Mouse (Mus musculus) midbrain, postnatal 0 days (tissue): Measurements from ENCODE around the gene Creg1. TPM values are rescaled to one million over a fixed set of nuclear protein-coding genes. Genes with fewer than 3 reads are reported as not detected.
A peak's percentile ranks its signal among the peaks of the same experiment; 100 is the strongest.

Source experiments
- ATAC-seq: fragments of 200-750 bp; cut with Nextera tagmentation; 2 replicates; pipeline ENCODE4 v1.8.0; 2017; ENCODE audit warnings: moderate number of reproducible peaks, mild to moderate bottlenecking, moderate TSS enrichment, moderate library complexity; ENCODE audit not compliant: low FRiP score
- DNase-seq: peaks from one replicate; pipeline ENCODE4 v3.0.0-alpha.2; 2015; ENCODE audit warnings: low spot score
- H3K27ac ChIP-seq: fragments of 300-500 bp; sonication (generic); 2 replicates; pipeline ENCODE4 v1.5.1; 2014; ENCODE audit warnings: low read depth, mild to moderate bottlenecking, low read length, mixed read lengths
- H3K27me3 ChIP-seq: fragments of 300-500 bp; sonication (generic); 2 replicates; pipeline ENCODE4 v1.6.1; 2014; ENCODE audit warnings: low read length, control low read depth, mixed read lengths; ENCODE audit not compliant: insufficient read depth
- H3K36me3 ChIP-seq: fragments of 300-500 bp; sonication (generic); 2 replicates; pipeline ENCODE4 v1.6.1; 2014; ENCODE audit warnings: low read length, control low read depth, mixed read lengths; ENCODE audit not compliant: insufficient read depth
- H3K4me1 ChIP-seq: fragments of 300-500 bp; sonication (generic); 2 replicates; pipeline ENCODE4 v1.6.1; 2014; ENCODE audit warnings: mild to moderate bottlenecking, control low read depth, antibody characterized with exemption, low read length, mixed read lengths; ENCODE audit not compliant: insufficient read depth
- H3K4me2 ChIP-seq: fragments of 300-500 bp; sonication (generic); 2 replicates; pipeline ENCODE4 v1.6.1; 2014; ENCODE audit warnings: low read depth, mild to moderate bottlenecking, low read length, mixed read lengths; ENCODE audit not compliant: poor library complexity, severe bottlenecking
- H3K4me3 ChIP-seq: fragments of 300-500 bp; sonication (generic); 2 replicates; pipeline ENCODE4 v1.5.1; 2014; ENCODE audit warnings: low read depth, mild to moderate bottlenecking, low read length, moderate library complexity
- H3K9ac ChIP-seq: fragments of 300-500 bp; sonication (generic); replicated peaks from 2 replicates; pipeline ENCODE4 v1.6.1; 2014; ENCODE audit warnings: mild to moderate bottlenecking, low read length, moderate library complexity, mixed read lengths; ENCODE audit not compliant: poor library complexity, severe bottlenecking
- H3K9me3 ChIP-seq: fragments of 300-500 bp; sonication (generic); 2 replicates; pipeline ENCODE4 v1.6.1; 2016; ENCODE audit warnings: low read length, control low read depth
- CTCF ChIP-seq: IDR thresholded peaks from 2 replicates; pipeline ENCODE4 v1.5.1; 2016; ENCODE audit warnings: antibody characterized with exemption, mild to moderate bottlenecking
- WGBS: fragments of 180-500 bp; shearing (Covaris S2); extraction: QIAGEN DNeasy Blood & Tissue Kit; methylation state at CpG from one replicate; pipeline ENCODE4 v1.1.7; 2014; 5-methylcytosine and 5-hydroxymethylcytosine counted together
- polyA plus RNA-seq: library from polyadenylated mRNA; unstranded; fragments of >200 nt; fragmentation: Nextera tagmentation; extraction: Ambion mirVana; gene quantifications from 2 replicates; pipeline ENCODE4 v1.2.1, GENCODE M21; 2015
- total RNA-seq: library from RNA; depleted of rRNA; stranded (reverse); fragments of >200 nt; gene quantifications from 2 replicates; pipeline ENCODE4 v1.2.3, GENCODE M21; 2014

Gene Creg1
- total and polyA plus RNA-seq, 2 experiments from 2014 or later = 21.3 to 47.0 TPM

GRCm38 (mm10) chr1:165731553-165731952 is 32.0 kb upstream of the Creg1 start:
- DNase-seq (no peak), ATAC-seq (no peak)
- Histone ChIP-seq H3K4me2 (no peak overlapping the region), H3K27me3 (no peaks in the 10 kb centered on the region), H3K4me3 (no peak overlapping the region), H3K36me3 (no peaks in the 10 kb centered on the region), H3K4me1 (no peaks in the 10 kb centered on the region), H3K27ac (no peak overlapping the region), H3K9ac (no peak overlapping the region), H3K9me3 (no peaks in the 10 kb centered on the region)
- 84% methylated on average over 6 of the region's 6 CpGs for WGBS
- TF ChIP-seq CTCF = no peak

GRCm38 (mm10) chr1:165734840-165735239 is 28.7 kb upstream of the Creg1 start:
- H3K4me3 ChIP-seq = no peak overlapping the region
- H3K27ac ChIP-seq = no peak overlapping the region
- no peaks in the 10 kb centered on the region for H3K4me1 ChIP-seq
- ATAC-seq (no peak), DNase-seq (no peak)
- H3K27me3 ChIP-seq = no peaks in the 10 kb centered on the region
- no peaks in the 10 kb centered on the region for H3K36me3 ChIP-seq
- 92% methylated on average over 2 of the region's 2 CpGs for WGBS
- TF ChIP-seq CTCF = no peak
- H3K9me3 ChIP-seq = no peaks in the 10 kb centered on the region
- H3K9ac ChIP-seq = no peak overlapping the region
- H3K4me2 ChIP-seq = no peak overlapping the region

DNA sequence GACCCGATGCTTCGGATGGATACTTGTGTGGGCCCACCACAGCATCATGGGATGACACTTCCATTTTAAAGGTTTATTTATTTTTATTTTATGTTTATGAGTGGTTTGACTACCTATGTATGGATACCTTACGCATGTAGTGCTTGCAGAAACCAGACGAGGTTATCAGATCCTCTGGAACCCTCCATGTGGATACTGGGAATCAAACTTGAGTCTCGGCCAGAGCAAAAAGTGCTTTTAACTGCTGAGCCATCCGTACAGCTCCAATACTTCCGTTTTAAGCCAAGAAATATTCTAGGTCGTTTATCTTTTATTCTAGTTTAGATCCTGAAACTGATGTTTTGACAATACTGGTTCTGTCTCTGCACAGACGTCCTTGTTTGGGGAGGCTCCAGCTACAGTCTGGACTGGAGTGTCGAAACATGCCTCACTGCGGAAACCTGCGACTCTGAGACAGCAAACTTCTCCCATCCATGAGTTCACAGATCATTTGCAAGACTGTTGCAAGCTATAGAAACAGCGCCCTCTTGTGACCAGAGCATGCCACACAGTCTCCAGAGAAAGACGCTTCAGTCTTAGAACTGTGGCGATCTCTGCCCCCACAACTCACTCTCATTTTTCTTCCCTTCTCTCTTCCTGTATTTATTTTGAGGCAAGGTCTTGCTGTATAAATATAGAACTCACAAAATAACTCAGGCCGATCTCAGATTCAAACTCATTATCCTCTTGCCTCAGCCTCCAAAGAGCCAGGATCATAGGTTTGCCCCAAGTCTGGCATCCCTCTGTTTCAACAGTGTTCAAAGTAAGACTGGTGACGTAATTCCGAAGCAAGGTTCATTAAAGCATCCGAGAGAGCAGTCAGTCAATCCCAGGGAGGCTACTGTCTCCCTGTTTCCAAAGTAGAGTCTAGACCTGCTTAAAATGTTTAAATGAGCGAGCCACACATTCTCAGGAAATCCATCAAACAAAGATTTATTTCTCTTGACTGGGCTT is 27.4 kb upstream of the Creg1 start:
- Histone ChIP-seq H3K9me3 (no peaks in the 10 kb centered on the region), H3K4me1 (no peaks in the 10 kb centered on the region), H3K27me3 (no peaks in the 10 kb centered on the region), H3K4me3 (no peak overlapping the region), H3K27ac (no peak overlapping the region), H3K9ac (no peak overlapping the region), H3K36me3 (no peaks in the 10 kb centered on the region), H3K4me2 (no peak overlapping the region)
- 36% methylated on average over 20 of the region's 20 CpGs for WGBS
- DNase-seq = peak; percentile 92
- ATAC-seq = peak; percentile 72
- TF ChIP-seq CTCF = peak; percentile 97

DNA sequence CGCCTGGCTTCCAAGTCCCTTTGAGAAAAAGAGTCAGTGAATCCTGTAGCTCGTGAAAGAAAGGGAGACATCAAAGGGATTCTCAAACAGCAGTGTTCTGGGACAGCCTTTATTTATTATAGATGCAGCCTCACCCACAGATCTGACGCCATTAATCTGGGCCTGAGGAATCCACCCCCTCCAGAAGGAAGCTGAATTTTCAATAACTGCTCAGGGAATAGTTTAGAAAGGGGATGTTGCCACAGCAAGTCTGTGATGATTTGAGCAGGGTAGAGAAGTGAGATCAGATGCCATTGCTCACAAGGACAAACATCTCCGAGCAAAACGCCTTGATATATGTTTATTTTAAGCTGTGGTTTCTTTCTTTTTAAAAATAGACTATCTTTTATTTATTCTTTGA is 26.1 kb upstream of the Creg1 start:
- DNase-seq (no peak), ATAC-seq (no peak)

GRCm38 (mm10) chr1:165737867-165738266 is 25.7 kb upstream of the Creg1 start:
- no peaks in the 10 kb centered on the region for H3K36me3 ChIP-seq
- 52% methylated on average over 3 of the region's 3 CpGs for WGBS
- no peak overlapping the region for H3K4me2 ChIP-seq
- no peak overlapping the region for H3K9ac ChIP-seq
- no peak overlapping the region for H3K27ac ChIP-seq
- no peak overlapping the region for H3K4me3 ChIP-seq
- H3K4me1 ChIP-seq = no peaks in the 10 kb centered on the region
- no peaks in the 10 kb centered on the region for H3K9me3 ChIP-seq
- no peaks in the 10 kb centered on the region for H3K27me3 ChIP-seq
- DNase-seq = no peak
- no peak for ATAC-seq
- no peak for TF ChIP-seq CTCF

More for the DNA sequence above, 26.1 kb upstream of the Creg1 start:
- H3K36me3 ChIP-seq = no peaks in the 10 kb centered on the region
- H3K27me3 ChIP-seq = no peaks in the 10 kb centered on the region
- H3K9ac ChIP-seq = no peak overlapping the region
- no peak overlapping the region for H3K4me3 ChIP-seq
- no peaks in the 10 kb centered on the region for H3K4me1 ChIP-seq
- no peak for TF ChIP-seq CTCF
- 43% methylated on average over 5 of the region's 5 CpGs for WGBS
- no peak overlapping the region for H3K27ac ChIP-seq
- H3K9me3 ChIP-seq = no peaks in the 10 kb centered on the region
- no peak overlapping the region for H3K4me2 ChIP-seq

- H3K27me3 ChIP-seq = no peaks in the 10 kb centered on the region
- no peak overlapping the region for H3K9ac ChIP-seq
- WGBS = 88% methylated on average over 1 of the region's 1 CpGs
- H3K27ac ChIP-seq = no peak overlapping the region
- no peaks in the 10 kb centered on the region for H3K36me3 ChIP-seq
- no peak overlapping the region for H3K4me2 ChIP-seq
- ATAC-seq (no peak), DNase-seq (no peak)
- no peak for TF ChIP-seq CTCF
- H3K9me3 ChIP-seq = no peaks in the 10 kb centered on the region
- H3K4me3 ChIP-seq = no peak overlapping the region
- no peaks in the 10 kb centered on the region for H3K4me1 ChIP-seq
Observed at GRCm38 (mm10) chr1:165738985-165739384, 24.6 kb upstream of the Creg1 start.
